8 mouse cellular contexts compared by ENCODE assay signal in the genomic region with DNA sequence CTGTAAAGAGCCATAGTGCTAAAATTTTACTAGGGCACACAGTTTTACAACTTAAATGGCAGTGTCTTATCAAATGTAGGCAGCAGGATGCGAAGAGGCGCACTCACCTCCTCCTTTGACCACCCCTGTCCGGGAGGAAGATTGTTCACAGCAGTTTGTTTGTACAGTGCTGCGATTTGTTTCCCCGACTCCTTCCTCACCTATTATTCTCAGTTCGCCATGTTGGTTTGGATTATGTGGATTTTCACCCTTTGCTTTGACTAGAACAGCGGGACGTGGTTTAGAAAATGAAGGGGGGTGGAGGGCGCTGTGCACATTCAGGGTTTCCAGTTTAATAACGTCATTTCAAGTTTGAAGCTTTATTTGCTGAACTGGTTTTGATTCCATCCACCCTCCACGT. TPM values are rescaled to one million over a fixed set of nuclear protein-coding genes. Genes with fewer than 3 reads are reported as not detected.
DNase-seq lines count a peak whose midpoint lies in the region; ATAC-seq and TF ChIP-seq lines count a peak whose summit lies in the region.

No protein-coding gene starts in this region.

- H3K4me1 ChIP-seq in embryonic facial prominence, embryonic 13.5 days = 0 out of 2 replicates have a peak, but pooled peaks cover 5% of the 10 kb centered on the region
- H3K4me1 ChIP-seq in hindbrain, embryonic 15.5 days (replicated peaks) = peaks cover 6% of the 10 kb centered on the region; the same call in 1 of the 2 replicates
- peaks cover 19% of the 10 kb centered on the region for H3K4me1 ChIP-seq in midbrain, embryonic 10.5 days

- H3K4me3 ChIP-seq in left cerebral cortex, adult 2 months = peak overlapping the region; percentile 78
- H3K4me3 ChIP-seq in embryonic facial prominence, embryonic 13.5 days = peak overlapping the region; percentile 60
- H3K4me3 ChIP-seq in hindbrain, embryonic 15.5 days = peak overlapping the region; percentile 65
- H3K4me3 ChIP-seq in midbrain, embryonic 10.5 days = peak overlapping the region; percentile 70

- no peak for TF ChIP-seq CTCF in left cerebral cortex, adult 2 months (IDR thresholded peaks at IDR 0.05)

- 3% methylated on average over 11 of the region's 11 CpGs for WGBS in embryonic facial prominence, embryonic 13.5 days
- WGBS in hindbrain, embryonic 15.5 days = under 1% methylated on average over 11 of the region's 11 CpGs
- 1% methylated on average over 11 of the region's 11 CpGs for WGBS in midbrain, embryonic 10.5 days

- 0 out of 2 replicates have a peak, but pooled peaks cover 1% of the 10 kb centered on the region for H3K27me3 ChIP-seq in embryonic facial prominence, embryonic 13.5 days
- no peaks in the 10 kb centered on the region for H3K27me3 ChIP-seq in hindbrain, embryonic 15.5 days
- H3K27me3 ChIP-seq in midbrain, embryonic 10.5 days (ENCODE audit: low read depth, poor library complexity, severe bottlenecking) = peaks cover 52% of the 10 kb centered on the region

- H3K27ac ChIP-seq in left cerebral cortex, adult 2 months = peak overlapping the region; percentile 88
- peak overlapping the region; percentile 87 for H3K27ac ChIP-seq in embryonic facial prominence, embryonic 13.5 days
- peak overlapping the region; percentile 85 for H3K27ac ChIP-seq in hindbrain, embryonic 15.5 days (replicated peaks)
- peak overlapping the region; percentile 88 for H3K27ac ChIP-seq in midbrain, embryonic 10.5 days (replicated peaks)

- H3K4me2 ChIP-seq in embryonic facial prominence, embryonic 13.5 days = peak overlapping the region; percentile 83
- peak overlapping the region; percentile 86 for H3K4me2 ChIP-seq in hindbrain, embryonic 15.5 days

- peak; percentile 32; the same call in 1 of the 2 replicates for ATAC-seq in embryonic facial prominence, embryonic 13.5 days (ENCODE audit: insufficient number of reproducible peaks, insufficient read depth, low FRiP score, low TSS enrichment, low read depth)
- no peak; the same call in none of the 2 replicates for ATAC-seq in hindbrain, embryonic 15.5 days (ENCODE audit: low FRiP score, low read depth)

- peak in 1 of 2 experiments; percentile 23 for DNase-seq in left cerebral cortex, adult 2 months (ENCODE audit: extremely low spot score in 1 of 2, low spot score in 2 of 2)
- DNase-seq in left cerebral cortex, adult 11 months (ENCODE audit: low spot score) = no peak
- DNase-seq in midbrain, embryonic 10.5 days (ENCODE audit: low spot score) = no peak
- no peak for DNase-seq in thymus, postnatal 25 days
- no peak for DNase-seq in thymus, postnatal 0 days (ENCODE audit: low spot score)
- DNase-seq in testis, postnatal 10 days (ENCODE audit: low spot score) = no peak

- H3K9me3 ChIP-seq in embryonic facial prominence, embryonic 13.5 days = no peaks in the 10 kb centered on the region
- H3K9me3 ChIP-seq in hindbrain, embryonic 15.5 days = no peaks in the 10 kb centered on the region
- H3K9me3 ChIP-seq in midbrain, embryonic 10.5 days (replicated peaks) = no peaks in the 10 kb centered on the region

- H3K36me3 ChIP-seq in embryonic facial prominence, embryonic 13.5 days = no peaks in the 10 kb centered on the region
- H3K36me3 ChIP-seq in hindbrain, embryonic 15.5 days = no peaks in the 10 kb centered on the region
- H3K36me3 ChIP-seq in midbrain, embryonic 10.5 days = no peaks in the 10 kb centered on the region

- intact Hi-C loops in left cerebral cortex, adult 2 months (cut with DNase I) = loop anchor here (2.0 to 5.0 kb wide), 2 partner anchors 865 to 891 kb away; no protein-coding TSS in a partner anchor

- H3K9ac ChIP-seq in embryonic facial prominence, embryonic 13.5 days = peak overlapping the region; percentile 80
- peak overlapping the region; percentile 68 for H3K9ac ChIP-seq in hindbrain, embryonic 15.5 days

RNA-seq across cellular contexts. Expression of a gene that starts 6.4 kb away (rescaled TPM):
- 10 to 100 TPM; 11.8 to 16.1 TPM for total RNA-seq in left cerebral cortex, adult 2 months (2021)
- 72.2 and 74.9 TPM in 2 replicates for polyA plus RNA-seq in embryonic facial prominence, embryonic 13.5 days (2015; fragmentation: Nextera tagmentation; extraction: Ambion mirVana)
- polyA plus RNA-seq in hindbrain, embryonic 15.5 days (2015; fragmentation: Nextera tagmentation; extraction: Ambion mirVana) = 19.7 and 26.0 TPM in 2 replicates
- polyA plus RNA-seq in midbrain, embryonic 10.5 days (2016; fragmentation: Nextera tagmentation; extraction: Ambion mirVana) = 26.7 and 34.6 TPM in 2 replicates
- 3.4 and 4.6 TPM in 2 replicates for polyA plus RNA-seq in thymus, postnatal 0 days (2015; fragmentation: Nextera tagmentation; extraction: Ambion mirVana)
